ENCODE assay signal across 23 mouse cellular contexts in genomic region chr7:104216011-104216535, GRCm38 (mm10). TPM values are rescaled to one million over a fixed set of nuclear protein-coding genes. Genes with fewer than 3 reads are reported as not detected.
"Had no signal": no experiment of that assay in that cellular context is flagged by ENCODE, and none has a peak within 500 bp of the region (broad histone marks: within the 10 kb centered on the region; RNA-seq: fewer than 3 reads in every experiment).

No protein-coding gene starts in this region.

- ATAC-seq: midbrain, embryonic 16.5 days had no signal

- DNase-seq: kidney, adult 11 months; kidney, adult 9 months; kidney, postnatal 10 days; layer of hippocampus, postnatal 36 days; liver, embryonic 13.5 days; lung, adult 2 months; lung, postnatal 10 days; right cerebral cortex, postnatal 14 days; thymus, adult 2 months; thymus, postnatal 25 days had no signal

- H3K9me3 ChIP-seq: limb, embryonic 15.5 days; liver, embryonic 13.5 days; midbrain, embryonic 12.5 days; neural tube, embryonic 13.5 days; stomach, embryonic 15.5 days had no signal

- H3K4me3 ChIP-seq: limb, embryonic 15.5 days; liver, embryonic 13.5 days; midbrain, embryonic 12.5 days; neural tube, embryonic 13.5 days; stomach, embryonic 15.5 days had no signal

- H3K4me2 ChIP-seq: limb, embryonic 15.5 days; liver, embryonic 13.5 days; midbrain, embryonic 12.5 days; neural tube, embryonic 13.5 days; stomach, embryonic 15.5 days had no signal

- H3K36me3 ChIP-seq: limb, embryonic 15.5 days; liver, embryonic 13.5 days; midbrain, embryonic 12.5 days; neural tube, embryonic 13.5 days; stomach, embryonic 15.5 days had no signal

- H3K9ac ChIP-seq: limb, embryonic 15.5 days; liver, embryonic 13.5 days; midbrain, embryonic 12.5 days; neural tube, embryonic 13.5 days; stomach, embryonic 15.5 days had no signal

- H3K27me3 ChIP-seq: limb, embryonic 15.5 days; liver, embryonic 13.5 days; midbrain, embryonic 12.5 days; neural tube, embryonic 13.5 days; stomach, embryonic 15.5 days had no signal

- H3K27ac ChIP-seq: limb, embryonic 15.5 days; liver, embryonic 13.5 days; midbrain, embryonic 12.5 days; neural tube, embryonic 13.5 days; stomach, embryonic 15.5 days had no signal

RNA-seq across cellular contexts. Expression of gene Olfr649, which starts 20.3 kb away (rescaled TPM):
- total RNA-seq: layer of hippocampus, adult 8-10 months; layer of hippocampus, postnatal 36 days; left cerebral cortex, adult 8-10 months; left cerebral cortex, postnatal 25 days had no signal
- polyA plus RNA-seq: large intestine, adult 2 months; limb, embryonic 11.5 days; limb, embryonic 15.5 days; liver, embryonic 13.5 days; lung, adult 2 months; midbrain, embryonic 12.5 days; midbrain, embryonic 16.5 days; neural tube, embryonic 13.5 days; spleen, adult 2 months; stomach, embryonic 15.5 days; testis, adult 2 months; thymus, adult 2 months; urinary bladder, adult 2 months had no signal

RNA-seq across cellular contexts. Expression of gene Olfr648, which starts 32.9 kb away (rescaled TPM):
- polyA plus RNA-seq: spleen, adult 2 months; thymus, adult 2 months had no signal

RNA-seq across cellular contexts. Expression of gene Olfm5, which starts 51.4 kb away (rescaled TPM):
- total RNA-seq: layer of hippocampus, adult 8-10 months; layer of hippocampus, postnatal 36 days; left cerebral cortex, adult 8-10 months; left cerebral cortex, postnatal 25 days had no signal
- polyA plus RNA-seq: large intestine, adult 2 months; limb, embryonic 11.5 days; limb, embryonic 15.5 days; liver, embryonic 13.5 days; lung, adult 2 months; midbrain, embryonic 12.5 days; midbrain, embryonic 16.5 days; neural tube, embryonic 13.5 days; spleen, adult 2 months; stomach, embryonic 15.5 days; testis, adult 2 months; urinary bladder, adult 2 months had no signal
